Mouse (Mus musculus) embryonic fibroblast, embryonic 13.5 days (primary cell): ENCODE measurements around the gene Slc19a1. TPM values are rescaled to one million over a fixed set of nuclear protein-coding genes. Genes with fewer than 3 reads are reported as not detected.

Source experiments
- H3K27ac ChIP-seq: 2 replicates; pipeline ENCODE4 v1.5.1; 2012; ENCODE audit warnings: low read length, control low read depth, inconsistent platforms; ENCODE audit not compliant: insufficient read depth
- H3K4me1 ChIP-seq: 2 replicates; pipeline ENCODE4 v1.6.1; 2011; ENCODE audit warnings: low read length; ENCODE audit not compliant: control insufficient read depth, insufficient read depth
- H3K4me3 ChIP-seq: 2 replicates; pipeline ENCODE4 v1.5.1; 2011; ENCODE audit warnings: mild to moderate bottlenecking, control low read depth, low read length; ENCODE audit not compliant: insufficient read depth
- CTCF ChIP-seq: IDR thresholded peaks from 2 replicates; pipeline ENCODE4 v1.5.1; 2011; ENCODE audit warnings: mild to moderate bottlenecking, control low read depth, low read length, moderate library complexity, borderline replicate concordance; ENCODE audit not compliant: insufficient read depth
- POLR2A ChIP-seq: IDR thresholded peaks from 2 replicates; pipeline ENCODE4 v1.6.1; 2011; ENCODE audit warnings: low read depth, mild to moderate bottlenecking, control low read depth, low read length, moderate library complexity
- polyA plus RNA-seq: library from polyadenylated mRNA; stranded (reverse); fragments of >200 nt; gene quantifications from 2 replicates; pipeline ENCODE4 v1.2.4, GENCODE M21; 2011; ENCODE audit warnings: low read depth; ENCODE audit not compliant: missing spikeins, insufficient read length

Slc19a1 gene
- polyA plus RNA-seq, 1 experiment: 21.0 TPM

GRCm38 (mm10) chr10:77090063-77090462, 58.0 kb downstream of the Slc19a1 start:
- TF ChIP-seq CTCF (no peak), POLR2A (no peak)
- H3K27ac ChIP-seq: no peak overlapping the region
- no peak overlapping the region for H3K4me3 ChIP-seq
- no peaks in the 10 kb centered on the region for H3K4me1 ChIP-seq

- Histone ChIP-seq H3K27ac (no peak overlapping the region), H3K4me1 (no peaks in the 10 kb centered on the region), H3K4me3 (no peak overlapping the region)
- no peak for TF ChIP-seq CTCF
- no peak for TF ChIP-seq POLR2A
Measured at GRCm38 (mm10) chr10:77091538-77092097, 59.6 kb downstream of the Slc19a1 start.

- 0 out of 2 replicates have a peak, but pooled peaks cover 11% of the 10 kb centered on the region for H3K4me1 ChIP-seq
- TF ChIP-seq CTCF (no peak), POLR2A (no peak)
- H3K4me3 ChIP-seq: no peak overlapping the region
- H3K27ac ChIP-seq: no peak overlapping the region
Measured at GRCm38 (mm10) chr10:77093817-77094216, 61.8 kb downstream of the Slc19a1 start.

- no peak overlapping the region for H3K27ac ChIP-seq
- H3K4me3 ChIP-seq: no peak overlapping the region
- H3K4me1 ChIP-seq: 0 out of 2 replicates have a peak, but pooled peaks cover 11% of the 10 kb centered on the region
- no peak for TF ChIP-seq CTCF
- TF ChIP-seq POLR2A: no peak
Measured at GRCm38 (mm10) chr10:77095666-77096065, 63.6 kb downstream of the Slc19a1 start.

GRCm38 (mm10) chr10:77097006-77097889, 65.2 kb downstream of the Slc19a1 start:
- H3K27ac ChIP-seq: peak overlapping the region; percentile 60
- H3K4me3 ChIP-seq: no peak overlapping the region
- TF ChIP-seq POLR2A: no peak
- no peak for TF ChIP-seq CTCF
- H3K4me1 ChIP-seq: 0 out of 2 replicates have a peak, but pooled peaks cover 11% of the 10 kb centered on the region

- Histone ChIP-seq H3K27ac (peak overlapping the region; percentile 60), H3K4me3 (no peak overlapping the region), H3K4me1 (0 out of 2 replicates have a peak, but pooled peaks cover 11% of the 10 kb centered on the region)
- TF ChIP-seq POLR2A (0 out of 2 replicates have a peak, but pooled peaks have one; percentile 16), CTCF (no peak)
Measured at GRCm38 (mm10) chr10:77097890-77098200, 65.8 kb downstream of the Slc19a1 start.

- no peak for TF ChIP-seq CTCF
- no peak for TF ChIP-seq POLR2A
- no peak overlapping the region for H3K4me3 ChIP-seq
- peak overlapping the region; percentile 60 for H3K27ac ChIP-seq
- 0 out of 2 replicates have a peak, but pooled peaks cover 11% of the 10 kb centered on the region for H3K4me1 ChIP-seq
Measured at GRCm38 (mm10) chr10:77098619-77099018, 66.6 kb downstream of the Slc19a1 start.

GRCm38 (mm10) chr10:77099777-77100176, 67.7 kb downstream of the Slc19a1 start:
- Histone ChIP-seq H3K4me3 (no peak overlapping the region), H3K27ac (no peak overlapping the region), H3K4me1 (0 out of 2 replicates have a peak, but pooled peaks cover 11% of the 10 kb centered on the region)
- TF ChIP-seq POLR2A (no peak), CTCF (no peak)

GRCm38 (mm10) chr10:77103689-77104088, 71.6 kb downstream of the Slc19a1 start:
- TF ChIP-seq CTCF (no peak), POLR2A (no peak)
- no peak overlapping the region for H3K27ac ChIP-seq
- H3K4me3 ChIP-seq: no peak overlapping the region
- H3K4me1 ChIP-seq: no peaks in the 10 kb centered on the region

- no peaks in the 10 kb centered on the region for H3K4me1 ChIP-seq
Measured at GRCm38 (mm10) chr10:77104327-77104726, 72.3 kb downstream of the Slc19a1 start.

More at GRCm38 (mm10) chr10:77104327-77104726, 72.3 kb downstream of the Slc19a1 start:
- no peak overlapping the region for H3K27ac ChIP-seq
- no peak overlapping the region for H3K4me3 ChIP-seq
- no peak for TF ChIP-seq POLR2A
- TF ChIP-seq CTCF: no peak
